Mouse (Mus musculus): ENCODE data around the gene Ptpn7. TPM values are rescaled to one million over a fixed set of nuclear protein-coding genes. Genes with fewer than 3 reads are reported as not detected.
"Not testable (repeated sequence)": the region's sequence is repeated elsewhere in the genome, so short reads cannot be mapped to it uniquely, and the experiment has no call there.

The Ptpn7 gene
- total RNA-seq (2021): 1 to 10 TPM in 1 of 2 experiments, under 1 TPM in 1; 0.16 to 1.0 TPM

GRCm38 (mm10) chr1:135132473-135132872, at the start of gene Ptpn7:
Gene Ptpn7, plus strand, starts transcription at chr1:135132700.
- intact Hi-C loops (cut with DNase I): no loop called here
- DNase-seq (ENCODE audit: low spot score in 2 of 2): peak; percentile 35 to 42

DNA sequence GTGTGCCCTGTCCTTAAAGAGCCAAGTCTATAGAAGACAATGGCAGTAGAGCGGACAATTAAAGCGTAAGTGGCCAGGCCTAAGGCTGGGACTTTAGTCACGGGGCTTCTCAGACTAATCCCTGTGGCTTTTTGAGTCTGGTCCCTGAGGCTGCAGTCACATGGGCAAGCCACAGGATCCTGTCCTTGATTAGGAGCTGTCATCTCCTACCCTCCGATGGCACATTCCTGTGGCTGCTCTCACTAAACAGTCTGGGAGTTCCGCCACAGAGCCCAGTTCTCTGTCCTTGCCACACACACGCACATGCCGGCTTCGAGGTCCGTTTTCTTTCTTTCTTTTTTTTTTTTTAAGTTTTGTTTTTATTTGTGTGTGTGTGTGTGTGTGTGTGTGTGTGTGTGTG, 49.0 kb upstream of the Ptpn7 start:
- intact Hi-C loops (cut with DNase I): no loop called here
- DNase-seq (ENCODE audit: low spot score in 2 of 2): no peak

DNA sequence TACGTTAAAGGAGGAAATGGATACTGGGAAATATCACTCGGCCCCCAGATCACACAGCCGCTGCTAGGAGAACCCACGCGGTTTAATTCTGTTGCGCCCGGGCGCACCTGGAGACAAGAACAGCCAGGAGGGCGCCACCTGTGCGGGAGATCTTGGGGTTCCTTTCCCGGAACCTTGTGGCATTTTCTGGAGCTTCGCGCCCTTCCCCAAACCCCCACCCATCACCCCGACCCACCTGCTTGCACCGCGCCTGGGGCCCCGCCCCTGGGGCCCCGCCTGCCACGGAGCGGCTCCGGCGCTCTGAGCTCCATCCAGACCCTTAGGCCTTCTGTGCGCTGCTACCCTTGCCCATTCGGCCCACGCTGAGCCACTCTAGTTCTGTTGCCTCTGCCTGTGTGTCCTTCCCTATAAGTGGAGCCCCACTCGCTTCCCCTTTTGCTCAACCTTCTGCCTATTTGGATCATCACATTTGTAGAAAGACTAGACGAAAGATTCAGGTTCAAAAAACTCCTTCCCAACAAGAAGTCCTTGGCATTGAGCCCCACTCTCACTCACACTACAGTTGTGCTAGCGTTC, 47.1 kb upstream of the Ptpn7 start:
- intact Hi-C loops (cut with DNase I): no loop called here

DNA sequence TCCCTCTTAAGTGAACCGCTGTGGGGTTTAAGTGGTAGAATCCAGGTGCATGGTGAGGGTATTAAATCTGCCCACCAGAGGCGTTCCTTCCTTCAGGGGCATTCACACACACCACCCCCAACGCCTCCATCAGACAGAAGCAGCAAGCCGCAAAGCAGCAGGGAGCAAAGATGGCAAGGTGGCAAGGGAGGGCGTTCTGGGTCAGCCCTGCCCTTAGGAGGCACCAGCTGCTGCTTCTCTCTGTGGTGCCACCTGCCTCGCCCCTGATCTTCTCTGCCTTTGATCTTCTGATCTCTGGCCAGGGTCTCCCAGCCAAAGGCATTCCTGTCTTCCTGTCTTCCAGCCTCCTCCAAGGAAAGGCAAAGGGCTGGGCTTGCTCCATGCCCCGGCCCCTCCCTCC, 46.5 kb upstream of the Ptpn7 start:
- intact Hi-C loops (cut with DNase I): no loop called here
- no peak for DNase-seq (ENCODE audit: low spot score in 2 of 2)

More for the DNA sequence above, 47.1 kb upstream of the Ptpn7 start:
- no peak for DNase-seq (ENCODE audit: low spot score in 2 of 2)

DNA sequence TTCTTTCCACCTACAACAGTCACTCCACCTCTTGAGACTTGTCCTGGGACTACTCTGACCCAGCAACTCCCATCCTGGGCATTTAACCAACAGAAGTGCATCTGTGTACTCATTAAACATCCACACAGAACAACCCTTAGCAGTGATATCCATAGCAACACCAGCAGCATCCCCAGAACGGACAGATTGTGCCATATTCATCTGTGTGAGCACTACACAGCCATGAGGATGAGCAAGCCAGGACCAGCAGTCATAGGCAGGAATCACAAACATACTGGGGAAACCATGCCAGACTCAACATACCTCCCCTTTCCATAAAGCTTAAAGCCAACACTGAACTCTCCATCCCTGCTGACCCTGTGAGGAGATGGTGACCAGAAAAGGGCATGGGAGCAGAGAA, 45.1 kb upstream of the Ptpn7 start:
- intact Hi-C loops (cut with DNase I): no loop called here
- DNase-seq (ENCODE audit: low spot score in 2 of 2): no peak

GRCm38 (mm10) chr1:135089626-135090025, 42.9 kb upstream of the Ptpn7 start:
- DNase-seq (ENCODE audit: low spot score in 2 of 2): no peak
- intact Hi-C loops (cut with DNase I): no loop called here

DNA sequence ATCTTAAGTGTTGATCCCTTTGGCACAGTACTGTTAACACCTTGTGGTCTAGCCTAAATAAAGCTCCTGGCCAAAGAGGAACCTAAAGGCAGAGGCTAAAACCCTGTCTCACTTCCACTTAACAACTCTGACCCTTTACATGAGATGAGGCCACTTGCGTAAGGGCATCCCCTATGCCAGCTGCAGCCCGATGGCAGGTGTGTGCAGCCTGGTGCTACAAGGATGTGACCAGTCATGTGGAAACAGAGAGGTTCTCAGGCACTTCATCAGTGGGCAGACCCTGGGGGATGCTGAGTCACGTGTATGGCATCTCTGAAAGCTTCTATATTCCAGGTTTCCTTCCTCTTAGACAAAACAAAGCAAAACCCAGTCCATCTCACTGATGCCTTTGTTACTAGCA, 41.6 kb upstream of the Ptpn7 start:
- no peak for DNase-seq (ENCODE audit: low spot score in 2 of 2)
- intact Hi-C loops (cut with DNase I): no loop called here

- no peak for DNase-seq (ENCODE audit: low spot score in 2 of 2)
- intact Hi-C loops (cut with DNase I): no loop called here
Measured at GRCm38 (mm10) chr1:135094723-135095122, 37.8 kb upstream of the Ptpn7 start.

DNA sequence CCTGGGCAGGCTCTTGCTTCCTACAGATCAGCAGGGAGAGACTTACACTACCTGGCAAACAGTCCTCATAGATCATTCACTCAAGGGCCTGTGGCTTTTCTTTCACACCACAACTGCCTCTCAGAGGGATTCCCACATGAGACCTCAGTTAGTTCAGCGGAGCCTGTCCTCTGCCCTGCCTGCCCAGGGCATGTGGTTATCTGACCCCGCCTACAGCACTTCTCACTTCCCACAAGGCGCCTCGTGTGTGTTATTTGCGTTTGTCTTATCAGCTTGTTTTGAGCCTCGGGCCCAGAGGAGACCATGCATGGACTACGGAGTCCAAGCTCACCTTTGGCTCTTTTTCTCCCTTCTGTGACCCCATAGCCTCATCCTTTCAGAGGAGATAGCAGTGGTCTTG, 37.3 kb upstream of the Ptpn7 start:
- intact Hi-C loops (cut with DNase I): no loop called here
- DNase-seq (ENCODE audit: low spot score in 2 of 2): no peak

DNA sequence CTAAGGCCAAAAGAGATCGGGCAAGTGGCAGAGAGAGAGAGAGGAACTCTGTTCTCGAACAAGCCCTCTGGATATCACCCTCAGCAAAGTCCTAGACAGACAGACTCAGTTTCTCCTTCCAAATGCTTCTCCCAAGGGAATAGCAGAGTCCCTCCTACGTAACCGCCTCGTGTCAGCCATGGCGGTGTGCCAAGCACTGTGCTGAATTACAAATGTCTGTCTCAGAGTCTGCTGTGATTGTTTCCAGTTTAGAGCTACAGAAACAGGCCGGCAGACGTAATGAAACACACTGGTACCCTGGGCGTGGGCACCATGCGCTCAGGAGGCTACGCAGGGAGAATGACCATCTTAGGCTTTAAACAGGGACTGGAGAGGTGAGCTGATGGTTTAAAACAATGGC, 36.2 kb upstream of the Ptpn7 start:
- intact Hi-C loops (cut with DNase I): loop anchor here (1.0 kb wide), 1 partner anchor 12 kb away; no protein-coding TSS in a partner anchor
- DNase-seq (ENCODE audit: low spot score in 2 of 2): peak; percentile 20 to 63

GRCm38 (mm10) chr1:135097441-135097840, 35.1 kb upstream of the Ptpn7 start:
- DNase-seq (ENCODE audit: low spot score in 2 of 2): no peak
- intact Hi-C loops (cut with DNase I): no loop called here

GRCm38 (mm10) chr1:135098441-135098840, 34.1 kb upstream of the Ptpn7 start:
- intact Hi-C loops (cut with DNase I): no loop called here
- DNase-seq (ENCODE audit: low spot score in 2 of 2): no peak

DNA sequence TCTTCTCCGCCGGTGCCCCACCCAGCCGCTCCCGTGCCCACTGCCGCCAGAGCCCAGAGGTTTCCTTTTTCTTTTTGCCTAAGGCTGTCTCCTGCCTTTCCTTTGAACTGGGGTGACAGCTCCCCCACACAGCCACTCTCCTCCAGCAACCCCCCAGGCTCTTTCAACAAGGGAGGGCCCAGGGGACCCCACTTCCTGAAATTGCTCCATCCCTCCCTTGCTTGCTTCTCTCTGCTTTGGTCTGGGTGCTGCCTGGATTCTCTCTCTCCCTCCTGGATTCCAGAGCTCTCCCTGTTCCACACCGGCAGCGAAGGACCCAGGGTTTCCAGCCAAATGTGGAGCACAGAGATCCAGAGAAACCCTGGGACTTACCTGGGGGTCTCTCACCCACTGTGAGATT, 32.1 kb upstream of the Ptpn7 start:
- intact Hi-C loops (cut with DNase I): no loop called here

GRCm38 (mm10) chr1:135105124-135105523, 27.4 kb upstream of the Ptpn7 start, which contains the start of gene Lgr6:
Gene Lgr6, minus strand, starts transcription at chr1:135105276.
- intact Hi-C loops (cut with DNase I): loop anchor here (5.0 kb wide), 1 partner anchor 133 kb away; no protein-coding TSS in a partner anchor
- DNase-seq (ENCODE audit: low spot score in 2 of 2): no peak

More for the DNA sequence above, 32.1 kb upstream of the Ptpn7 start:
- DNase-seq (ENCODE audit: low spot score in 2 of 2): no peak

DNA sequence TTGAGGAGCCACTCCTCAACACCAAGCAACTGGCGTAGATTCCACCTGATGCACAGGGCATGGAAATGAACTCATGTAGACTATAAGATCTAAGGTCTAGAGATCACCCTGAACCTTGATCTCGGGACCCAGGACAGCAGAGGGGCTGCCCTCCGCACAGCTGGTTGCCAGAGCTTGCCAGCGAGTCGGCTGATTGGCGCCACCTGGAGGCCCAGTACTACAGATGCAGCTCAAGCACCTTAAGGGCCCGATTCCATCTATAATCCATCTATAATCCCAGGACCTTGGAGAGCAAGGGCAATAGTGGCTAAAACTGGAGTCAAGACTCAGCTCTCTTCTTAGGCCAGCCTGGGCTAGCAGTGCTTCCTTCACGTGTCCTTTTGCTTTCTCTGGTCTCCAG, 26.5 kb upstream of the Ptpn7 start:
- intact Hi-C loops (cut with DNase I): loop anchor here (1.0 to 5.0 kb wide), 2 partner anchors 117 to 134 kb away; no protein-coding TSS in a partner anchor
- peak; percentile 57 to 65 for DNase-seq (ENCODE audit: low spot score in 2 of 2)

- intact Hi-C loops (cut with DNase I): loop anchor here (5.0 kb wide), 1 partner anchor 136 kb away; no protein-coding TSS in a partner anchor
- DNase-seq (ENCODE audit: low spot score in 2 of 2): peak in 1 of 2 experiments; percentile 17
Measured at GRCm38 (mm10) chr1:135108611-135109010, 23.9 kb upstream of the Ptpn7 start.

GRCm38 (mm10) chr1:135110075-135110474, 22.4 kb upstream of the Ptpn7 start:
- intact Hi-C loops (cut with DNase I): loop anchor here (1.0 kb wide), 1 partner anchor 25 kb away; no protein-coding TSS in a partner anchor

GRCm38 (mm10) chr1:135111271-135111670, 21.2 kb upstream of the Ptpn7 start:
- DNase-seq (ENCODE audit: low spot score in 2 of 2); intact Hi-C loops (cut with DNase I): not testable (repeated sequence)

More at GRCm38 (mm10) chr1:135110075-135110474, 22.4 kb upstream of the Ptpn7 start:
- peak; percentile 70 to 76 for DNase-seq (ENCODE audit: low spot score in 2 of 2)

- intact Hi-C loops (cut with DNase I): no loop called here
- DNase-seq (ENCODE audit: low spot score in 2 of 2): peak; percentile 42 to 49
Measured at GRCm38 (mm10) chr1:135112661-135113060, 19.8 kb upstream of the Ptpn7 start.

DNA sequence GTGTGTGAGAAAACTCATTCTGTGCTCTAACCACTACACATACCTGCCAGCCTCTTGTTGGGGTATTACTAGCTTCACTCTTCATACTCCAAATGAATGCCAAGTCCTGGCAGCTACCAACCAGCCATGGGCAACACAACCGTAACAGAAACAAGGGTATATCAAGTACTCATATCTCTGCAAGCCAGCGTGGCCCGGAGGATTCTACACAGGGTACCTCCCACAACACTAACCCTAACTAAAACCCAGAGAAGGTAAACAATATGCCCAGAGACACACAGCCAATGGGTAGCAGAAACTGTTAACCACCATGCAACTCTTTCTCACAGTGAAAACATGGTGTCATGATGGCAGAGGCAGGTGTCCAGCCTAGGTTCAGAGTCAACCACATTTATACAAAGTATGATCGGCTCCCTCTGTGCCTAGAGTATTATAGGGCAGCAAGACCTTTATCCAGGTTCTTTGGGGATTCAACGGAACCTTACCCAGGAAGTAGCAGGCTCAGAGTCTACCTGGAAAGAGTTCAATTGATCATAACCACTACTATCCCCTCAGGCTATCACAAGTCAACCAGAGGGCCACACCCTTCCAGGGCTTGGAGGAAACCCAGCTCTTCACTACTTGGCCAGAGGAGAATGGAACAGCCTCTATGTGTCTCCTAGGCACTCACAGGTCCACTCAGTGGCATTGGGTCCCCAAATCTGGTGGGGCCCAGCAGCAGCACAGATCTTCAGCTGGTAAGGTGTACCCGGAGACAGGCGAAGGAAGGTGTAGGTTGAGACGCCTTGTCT, 7.7 kb upstream of the Ptpn7 start:
- DNase-seq (ENCODE audit: low spot score in 2 of 2): no peak
- intact Hi-C loops (cut with DNase I): no loop called here

GRCm38 (mm10) chr1:135125990-135126389, 6.5 kb upstream of the Ptpn7 start:
- no peak for DNase-seq (ENCODE audit: low spot score in 2 of 2)

More at GRCm38 (mm10) chr1:135125990-135126389, 6.5 kb upstream of the Ptpn7 start:
- intact Hi-C loops (cut with DNase I): no loop called here
